ENCODE assay signal across 8 mouse cellular contexts in the genomic region with DNA sequence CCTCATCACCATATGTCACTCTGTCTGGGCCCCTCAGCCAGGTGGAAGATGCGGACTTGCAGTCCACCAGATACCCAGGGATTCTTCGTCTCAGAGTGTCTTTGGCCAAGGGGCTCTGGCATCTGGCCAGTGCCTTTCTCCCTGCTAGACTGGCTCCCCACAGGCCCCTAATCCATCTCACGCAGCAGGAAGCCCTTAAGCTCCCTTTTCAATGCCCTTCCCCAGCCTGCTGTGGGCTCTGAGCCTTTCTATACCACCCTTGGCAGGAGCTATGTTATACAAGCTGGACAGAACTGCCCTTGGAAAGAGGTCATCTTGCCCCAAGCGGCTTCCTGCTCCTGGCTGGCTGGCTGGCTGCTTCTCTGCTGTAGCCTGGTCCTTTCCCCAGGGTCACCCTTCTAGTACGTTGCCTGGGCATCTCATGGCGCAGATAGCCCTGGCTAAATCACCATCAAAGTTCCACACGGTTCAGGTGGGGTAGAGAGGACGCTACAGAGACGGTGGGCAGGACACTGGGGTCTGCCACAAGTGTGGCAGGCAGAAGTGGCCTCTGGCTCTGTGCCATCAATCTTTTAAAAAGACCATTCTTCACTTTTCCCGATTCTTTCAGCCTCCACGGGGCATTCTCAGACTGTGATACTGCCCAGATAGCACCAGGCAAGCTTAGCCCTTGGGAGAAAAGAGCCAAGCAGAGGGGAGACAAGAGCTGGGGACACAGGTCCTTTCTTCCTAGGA. TPM values are rescaled to one million over a fixed set of nuclear protein-coding genes. Genes with fewer than 3 reads are reported as not detected.
DNase-seq lines count a peak whose midpoint lies in the region; ATAC-seq lines count a peak whose summit lies in the region.

No protein-coding gene starts in this region.

- peak overlapping the region; percentile 14; the same call in 1 of the 2 replicates for H3K27ac ChIP-seq in liver, embryonic 13.5 days
- no peak overlapping the region for H3K27ac ChIP-seq in liver, embryonic 11.5 days (ENCODE audit: low read depth, low read length)
- H3K27ac ChIP-seq in embryonic facial prominence, embryonic 15.5 days (replicated peaks), result peak overlapping the region; percentile 78
- H3K27ac ChIP-seq in hindbrain, embryonic 14.5 days, result peak overlapping the region; percentile 23; the same call in 1 of the 2 replicates
- H3K27ac ChIP-seq in neural tube, embryonic 14.5 days (ENCODE audit: low read depth, low read length), result peak overlapping the region; percentile 6; the same call in 1 of the 2 replicates

- no peak overlapping the region for H3K4me3 ChIP-seq in liver, embryonic 13.5 days (replicated peaks)
- H3K4me3 ChIP-seq in liver, embryonic 11.5 days (ENCODE audit: low read depth, low read length), result no peak overlapping the region
- H3K4me3 ChIP-seq in embryonic facial prominence, embryonic 15.5 days (replicated peaks), result no peak overlapping the region
- no peak overlapping the region for H3K4me3 ChIP-seq in hindbrain, embryonic 14.5 days (replicated peaks; ENCODE audit: low read length)
- H3K4me3 ChIP-seq in neural tube, embryonic 14.5 days (ENCODE audit: low read depth, low read length), result no peak overlapping the region

- H3K9ac ChIP-seq in liver, embryonic 13.5 days, result no peak overlapping the region
- no peak overlapping the region for H3K9ac ChIP-seq in liver, embryonic 11.5 days (ENCODE audit: low read depth, low read length)
- H3K9ac ChIP-seq in embryonic facial prominence, embryonic 15.5 days, result no peak overlapping the region
- no peak overlapping the region; the same call in 1 of the 2 replicates for H3K9ac ChIP-seq in hindbrain, embryonic 14.5 days
- no peak overlapping the region for H3K9ac ChIP-seq in neural tube, embryonic 14.5 days (replicated peaks; ENCODE audit: low read depth, low read length)

- no peaks in the 10 kb centered on the region for H3K36me3 ChIP-seq in liver, embryonic 13.5 days
- H3K36me3 ChIP-seq in liver, embryonic 11.5 days (ENCODE audit: control insufficient read depth, insufficient read depth, low read length), result no peaks in the 10 kb centered on the region
- H3K36me3 ChIP-seq in embryonic facial prominence, embryonic 15.5 days, result no peaks in the 10 kb centered on the region
- H3K36me3 ChIP-seq in hindbrain, embryonic 14.5 days (replicated peaks; ENCODE audit: control insufficient read depth, insufficient read depth), result no peaks in the 10 kb centered on the region
- H3K36me3 ChIP-seq in neural tube, embryonic 14.5 days (ENCODE audit: control insufficient read depth, insufficient read depth, low read length), result no peaks in the 10 kb centered on the region

- H3K27me3 ChIP-seq in liver, embryonic 13.5 days, result peaks cover 56% of the 10 kb centered on the region
- peaks cover 11% of the 10 kb centered on the region for H3K27me3 ChIP-seq in liver, embryonic 11.5 days (replicated peaks; ENCODE audit: control insufficient read depth, insufficient read depth, low read length)
- no peaks in the 10 kb centered on the region for H3K27me3 ChIP-seq in embryonic facial prominence, embryonic 15.5 days
- H3K27me3 ChIP-seq in hindbrain, embryonic 14.5 days (ENCODE audit: control insufficient read depth, insufficient read depth, low read length), result no peaks in the 10 kb centered on the region
- H3K27me3 ChIP-seq in neural tube, embryonic 14.5 days (ENCODE audit: control insufficient read depth, insufficient read depth, low read length), result no peaks in the 10 kb centered on the region

- no peak for ATAC-seq in liver, embryonic 13.5 days (ENCODE audit: low read depth)
- ATAC-seq in liver, embryonic 11.5 days (replicated peaks; ENCODE audit: low FRiP score), result no peak
- ATAC-seq in embryonic facial prominence, embryonic 15.5 days (ENCODE audit: insufficient number of reproducible peaks, low FRiP score, low TSS enrichment, low read depth), result no peak
- no peak for ATAC-seq in hindbrain, embryonic 14.5 days (ENCODE audit: low FRiP score)
- no peak for ATAC-seq in neural tube, embryonic 14.5 days (ENCODE audit: low read depth)

- no peak overlapping the region for H3K4me2 ChIP-seq in liver, embryonic 13.5 days
- H3K4me2 ChIP-seq in liver, embryonic 11.5 days, result no peak overlapping the region
- H3K4me2 ChIP-seq in embryonic facial prominence, embryonic 15.5 days (replicated peaks), result no peak overlapping the region
- no peak overlapping the region for H3K4me2 ChIP-seq in hindbrain, embryonic 14.5 days (replicated peaks)
- no peak overlapping the region for H3K4me2 ChIP-seq in neural tube, embryonic 14.5 days (ENCODE audit: low read depth, low read length)

- peaks cover 15% of the 10 kb centered on the region for H3K4me1 ChIP-seq in liver, embryonic 13.5 days (replicated peaks)
- peaks cover 2% of the 10 kb centered on the region; the same call in 1 of the 2 replicates for H3K4me1 ChIP-seq in liver, embryonic 11.5 days (replicated peaks; ENCODE audit: control insufficient read depth, insufficient read depth, low read length)
- peaks cover 42% of the 10 kb centered on the region for H3K4me1 ChIP-seq in embryonic facial prominence, embryonic 15.5 days
- peaks cover 20% of the 10 kb centered on the region; the same call in 1 of the 2 replicates for H3K4me1 ChIP-seq in hindbrain, embryonic 14.5 days (replicated peaks; ENCODE audit: control insufficient read depth, insufficient read depth, low read length)
- peaks cover 11% of the 10 kb centered on the region; the same call in 1 of the 2 replicates for H3K4me1 ChIP-seq in neural tube, embryonic 14.5 days (ENCODE audit: control insufficient read depth, insufficient read depth, low read length)

- no peak for DNase-seq in liver, embryonic 13.5 days
- no peak for DNase-seq in liver, embryonic 11.5 days (ENCODE audit: low spot score)
- DNase-seq in hindbrain, embryonic 14.5 days (ENCODE audit: low spot score), result no peak
- no peak for DNase-seq in adrenal gland, adult 18-20 months (ENCODE audit: low spot score in 2 of 2)
- DNase-seq in adrenal gland, adult 2 months, result no peak
- no peak for DNase-seq in thymus, postnatal 4 days

- 0 out of 2 replicates have a peak, but pooled peaks cover under 1% of the 10 kb centered on the region for H3K9me3 ChIP-seq in liver, embryonic 13.5 days (replicated peaks)
- no peaks in the 10 kb centered on the region for H3K9me3 ChIP-seq in liver, embryonic 11.5 days (ENCODE audit: control insufficient read depth, low read length)
- no peaks in the 10 kb centered on the region for H3K9me3 ChIP-seq in embryonic facial prominence, embryonic 15.5 days (replicated peaks)
- no peaks in the 10 kb centered on the region for H3K9me3 ChIP-seq in hindbrain, embryonic 14.5 days (ENCODE audit: control insufficient read depth, low read length)
- H3K9me3 ChIP-seq in neural tube, embryonic 14.5 days (ENCODE audit: control insufficient read depth, low read length), result no peaks in the 10 kb centered on the region

- 32% methylated on average over 11 of the region's 11 CpGs for WGBS in liver, embryonic 13.5 days (ENCODE audit: insufficient replicate concordance)
- WGBS in liver, embryonic 11.5 days, result 34% methylated on average over 11 of the region's 11 CpGs
- 31% methylated on average over 11 of the region's 11 CpGs for WGBS in embryonic facial prominence, embryonic 15.5 days
- WGBS in hindbrain, embryonic 14.5 days, result 10% methylated on average over 11 of the region's 11 CpGs
- whole genome bisulfite sequencing in neural tube, embryonic 14.5 days, result 15% methylated on average over 11 of the region's 11 CpGs

RNA-seq across cellular contexts. Expression of gene Gm11627, which starts 2.2 kb away (rescaled TPM):
- polyA plus RNA-seq in liver, embryonic 13.5 days (2015; fragmentation: Nextera tagmentation; extraction: Ambion mirVana), result 0.68 and 0.94 TPM in 2 replicates
- polyA plus RNA-seq in liver, embryonic 11.5 days (2014; fragmentation: Nextera tagmentation; extraction: Ambion mirVana), result 1.2 and 1.4 TPM in 2 replicates
- polyA plus RNA-seq in embryonic facial prominence, embryonic 15.5 days (2015; fragmentation: Nextera tagmentation; extraction: Ambion mirVana), result 11.1 and 12.0 TPM in 2 replicates
- polyA plus RNA-seq in hindbrain, embryonic 14.5 days (2014; fragmentation: Nextera tagmentation; extraction: Ambion mirVana), result 3.7 and 4.3 TPM in 2 replicates
- polyA plus RNA-seq in neural tube, embryonic 14.5 days (2014; fragmentation: Nextera tagmentation; extraction: Ambion mirVana), result 6.6 and 6.9 TPM in 2 replicates
- total RNA-seq in adrenal gland, adult 18-20 months (2021), result not detected
- under 1 TPM in 1 of 2 experiments, not detected in 1; 0.52 TPM for total RNA-seq in adrenal gland, adult 2 months (2021)
- polyA plus RNA-seq in adrenal gland, adult 2 months (2012; rRNA removed), result not detected in 2 replicates

RNA-seq across cellular contexts. Expression of gene Fzd2, which starts 22.7 kb away (rescaled TPM):
- polyA plus RNA-seq in liver, embryonic 13.5 days (2015; fragmentation: Nextera tagmentation; extraction: Ambion mirVana), result 0.99 and 1.1 TPM in 2 replicates
- 8.4 and 9.0 TPM in 2 replicates for polyA plus RNA-seq in liver, embryonic 11.5 days (2014; fragmentation: Nextera tagmentation; extraction: Ambion mirVana)
- polyA plus RNA-seq in embryonic facial prominence, embryonic 15.5 days (2015; fragmentation: Nextera tagmentation; extraction: Ambion mirVana), result 45.8 and 47.6 TPM in 2 replicates
- 8.2 and 9.2 TPM in 2 replicates for polyA plus RNA-seq in hindbrain, embryonic 14.5 days (2014; fragmentation: Nextera tagmentation; extraction: Ambion mirVana)
- 6.5 and 10.5 TPM in 2 replicates for polyA plus RNA-seq in neural tube, embryonic 14.5 days (2014; fragmentation: Nextera tagmentation; extraction: Ambion mirVana)
- 1 to 10 TPM; 2.6 to 3.6 TPM for total RNA-seq in adrenal gland, adult 18-20 months (2021)
- 1 to 10 TPM; 2.0 to 9.3 TPM for total RNA-seq in adrenal gland, adult 2 months (2021)
- 22.8 and 23.1 TPM in 2 replicates for polyA plus RNA-seq in adrenal gland, adult 2 months (2012; rRNA removed)

RNA-seq across cellular contexts. Expression of gene Gpatch8, which starts 25.3 kb away (rescaled TPM):
- 18.0 and 22.6 TPM in 2 replicates for polyA plus RNA-seq in liver, embryonic 13.5 days (2015; fragmentation: Nextera tagmentation; extraction: Ambion mirVana)
- 30.0 and 35.4 TPM in 2 replicates for polyA plus RNA-seq in liver, embryonic 11.5 days (2014; fragmentation: Nextera tagmentation; extraction: Ambion mirVana)
- 56.2 and 59.1 TPM in 2 replicates for polyA plus RNA-seq in embryonic facial prominence, embryonic 15.5 days (2015; fragmentation: Nextera tagmentation; extraction: Ambion mirVana)
- 48.2 and 55.3 TPM in 2 replicates for polyA plus RNA-seq in hindbrain, embryonic 14.5 days (2014; fragmentation: Nextera tagmentation; extraction: Ambion mirVana)
- 57.8 and 83.7 TPM in 2 replicates for polyA plus RNA-seq in neural tube, embryonic 14.5 days (2014; fragmentation: Nextera tagmentation; extraction: Ambion mirVana)
- total RNA-seq in adrenal gland, adult 18-20 months (2021), result 10 to 100 TPM; 24.6 to 29.8 TPM
- total RNA-seq in adrenal gland, adult 2 months (2021), result 10 to 100 TPM; 23.2 to 31.4 TPM
- 16.0 and 18.4 TPM in 2 replicates for polyA plus RNA-seq in adrenal gland, adult 2 months (2012; rRNA removed)
